Mouse (Mus musculus): ENCODE results near the gene Trappc3.

GRCm38 (mm10) chr4:126311566-126312200, 49.6 kb downstream of the Trappc3 start:
- no peak for TF ChIP-seq GATA1 (IDR thresholded peaks at IDR 0.05; ENCODE audit: borderline replicate concordance, low read length)
- TF ChIP-seq FLI1 (IDR thresholded peaks at IDR 0.05; ENCODE audit: low read length), result no peak

Data from megakaryocyte, embryonic 14.5 days (primary cell).